In genomic region chr11:52168461-52168860, GRCm38 (mm10) we compare ENCODE assay signal across 8 mouse cellular contexts. TPM values are rescaled to one million over a fixed set of nuclear protein-coding genes. Genes with fewer than 3 reads are reported as not detected.
DNase-seq lines count a peak whose midpoint lies in the region; ATAC-seq and TF ChIP-seq lines count a peak whose summit lies in the region.

No protein-coding gene starts in this region.

- peaks cover 11% of the 10 kb centered on the region for H3K27me3 ChIP-seq in lung, embryonic 14.5 days (ENCODE audit: insufficient read depth, low read length)
- H3K27me3 ChIP-seq in embryonic facial prominence, embryonic 13.5 days: peaks cover 74% of the 10 kb centered on the region
- peaks cover 19% of the 10 kb centered on the region; the same call in 1 of the 2 replicates for H3K27me3 ChIP-seq in limb, embryonic 11.5 days (ENCODE audit: control insufficient read depth, insufficient read depth, low read length)
- H3K27me3 ChIP-seq in neural tube, embryonic 13.5 days: peaks cover 63% of the 10 kb centered on the region

- peak; percentile 54 for DNase-seq in lung, embryonic 14.5 days
- no peak for DNase-seq in lung, postnatal 4 days
- no peak for DNase-seq in limb, embryonic 11.5 days (ENCODE audit: low spot score)
- DNase-seq in right cerebral cortex, postnatal 4 days: no peak
- no peak for DNase-seq in adrenal gland, postnatal 14 days

- no peaks in the 10 kb centered on the region for H3K4me1 ChIP-seq in lung, embryonic 14.5 days (ENCODE audit: insufficient read depth)
- peaks cover 10% of the 10 kb centered on the region; the same call in 1 of the 2 replicates for H3K4me1 ChIP-seq in embryonic facial prominence, embryonic 13.5 days
- no peaks in the 10 kb centered on the region for H3K4me1 ChIP-seq in limb, embryonic 11.5 days (ENCODE audit: control insufficient read depth, insufficient read depth, low read length)
- peaks cover 11% of the 10 kb centered on the region; the same call in 1 of the 2 replicates for H3K4me1 ChIP-seq in neural tube, embryonic 13.5 days (replicated peaks)

- TF ChIP-seq CTCF in lung, embryonic 14.5 days (IDR thresholded peaks at IDR 0.05; ENCODE audit: low read depth): no peak

- WGBS in lung, embryonic 14.5 days: 5% methylated on average over 12 of the region's 12 CpGs
- WGBS in embryonic facial prominence, embryonic 13.5 days: 21% methylated on average over 12 of the region's 12 CpGs
- 26% methylated on average over 12 of the region's 12 CpGs for WGBS in limb, embryonic 11.5 days
- WGBS in neural tube, embryonic 13.5 days: 26% methylated on average over 12 of the region's 12 CpGs

- no peak for ATAC-seq in lung, embryonic 14.5 days (ENCODE audit: insufficient read depth)
- no peak for ATAC-seq in embryonic facial prominence, embryonic 13.5 days (ENCODE audit: insufficient number of reproducible peaks, insufficient read depth, low FRiP score, low TSS enrichment, low read depth)
- no peak for ATAC-seq in limb, embryonic 11.5 days (ENCODE audit: insufficient number of reproducible peaks, low FRiP score, low TSS enrichment, low read depth)
- no peak for ATAC-seq in neural tube, embryonic 13.5 days (ENCODE audit: low read depth)
- no peak for ATAC-seq in activated CD4-positive, CD25-positive, alpha-beta regulatory T cell, adult 4 months

- H3K27ac ChIP-seq in lung, embryonic 14.5 days (ENCODE audit: low read depth): no peak overlapping the region
- no peak overlapping the region for H3K27ac ChIP-seq in embryonic facial prominence, embryonic 13.5 days
- H3K27ac ChIP-seq in limb, embryonic 11.5 days (replicated peaks; ENCODE audit: low read depth, low read length): no peak overlapping the region
- no peak overlapping the region for H3K27ac ChIP-seq in neural tube, embryonic 13.5 days (replicated peaks)

- no peaks in the 10 kb centered on the region for H3K9me3 ChIP-seq in lung, embryonic 14.5 days (ENCODE audit: low read depth, low read length)
- no peaks in the 10 kb centered on the region for H3K9me3 ChIP-seq in embryonic facial prominence, embryonic 13.5 days
- no peaks in the 10 kb centered on the region for H3K9me3 ChIP-seq in limb, embryonic 11.5 days (ENCODE audit: control insufficient read depth, low read length)
- no peaks in the 10 kb centered on the region for H3K9me3 ChIP-seq in neural tube, embryonic 13.5 days

- H3K9ac ChIP-seq in lung, embryonic 14.5 days: peak overlapping the region; percentile 40; the same call in 1 of the 2 replicates
- H3K9ac ChIP-seq in embryonic facial prominence, embryonic 13.5 days: 0 out of 2 replicates have a peak overlapping the region, but pooled peaks have one; percentile 54
- H3K9ac ChIP-seq in limb, embryonic 11.5 days (ENCODE audit: low read length): no peak overlapping the region
- 0 out of 2 replicates have a peak overlapping the region, but pooled peaks have one; percentile 17 for H3K9ac ChIP-seq in neural tube, embryonic 13.5 days

- H3K36me3 ChIP-seq in lung, embryonic 14.5 days (ENCODE audit: insufficient read depth): no peaks in the 10 kb centered on the region
- H3K36me3 ChIP-seq in embryonic facial prominence, embryonic 13.5 days: no peaks in the 10 kb centered on the region
- no peaks in the 10 kb centered on the region for H3K36me3 ChIP-seq in limb, embryonic 11.5 days (ENCODE audit: control insufficient read depth, insufficient read depth, low read length)
- H3K36me3 ChIP-seq in neural tube, embryonic 13.5 days: no peaks in the 10 kb centered on the region

- peak overlapping the region; percentile 71 for H3K4me2 ChIP-seq in lung, embryonic 14.5 days
- H3K4me2 ChIP-seq in embryonic facial prominence, embryonic 13.5 days: peak overlapping the region; percentile 69
- H3K4me2 ChIP-seq in limb, embryonic 11.5 days (ENCODE audit: low read depth, severe bottlenecking): peak overlapping the region; percentile 52
- H3K4me2 ChIP-seq in neural tube, embryonic 13.5 days: peak overlapping the region; percentile 61

- peak overlapping the region; percentile 47 for H3K4me3 ChIP-seq in lung, embryonic 14.5 days (ENCODE audit: low read depth, low read length)
- peak overlapping the region; percentile 45 for H3K4me3 ChIP-seq in embryonic facial prominence, embryonic 13.5 days
- H3K4me3 ChIP-seq in limb, embryonic 11.5 days (ENCODE audit: low read depth, low read length): peak overlapping the region; percentile 37
- H3K4me3 ChIP-seq in neural tube, embryonic 13.5 days: peak overlapping the region; percentile 38

RNA-seq across cellular contexts. Expression of gene Olfr1373, which starts 23.1 kb away (rescaled TPM):
- polyA plus RNA-seq in lung, embryonic 14.5 days (2014; fragmentation: Nextera tagmentation; extraction: Ambion mirVana): not detected in 2 replicates
- not detected in 2 replicates for polyA plus RNA-seq in embryonic facial prominence, embryonic 13.5 days (2015; fragmentation: Nextera tagmentation; extraction: Ambion mirVana)
- not detected in 2 replicates for polyA plus RNA-seq in limb, embryonic 11.5 days (2014; fragmentation: Nextera tagmentation; extraction: Ambion mirVana)
- not detected in 2 replicates for polyA plus RNA-seq in neural tube, embryonic 13.5 days (2015; fragmentation: Nextera tagmentation; extraction: Ambion mirVana)
- not detected for polyA plus RNA-seq in activated CD4-positive, CD25-positive, alpha-beta regulatory T cell, adult 4 months (2017; shearing (Covaris generic))
- not detected in 2 replicates for total RNA-seq in adrenal gland, postnatal 14 days (2021)

RNA-seq across cellular contexts. Expression of gene Olfr1371, which starts 45.3 kb away (rescaled TPM):
- polyA plus RNA-seq in lung, embryonic 14.5 days (2014; fragmentation: Nextera tagmentation; extraction: Ambion mirVana): not detected in 2 replicates
- not detected in 2 replicates for polyA plus RNA-seq in embryonic facial prominence, embryonic 13.5 days (2015; fragmentation: Nextera tagmentation; extraction: Ambion mirVana)
- polyA plus RNA-seq in limb, embryonic 11.5 days (2014; fragmentation: Nextera tagmentation; extraction: Ambion mirVana): not detected in 2 replicates
- polyA plus RNA-seq in neural tube, embryonic 13.5 days (2015; fragmentation: Nextera tagmentation; extraction: Ambion mirVana): not detected in 2 replicates
- not detected for polyA plus RNA-seq in activated CD4-positive, CD25-positive, alpha-beta regulatory T cell, adult 4 months (2017; shearing (Covaris generic))
- not detected in 2 replicates for total RNA-seq in adrenal gland, postnatal 14 days (2021)
